Mouse (Mus musculus) neural tube, embryonic 11.5 days (tissue): ENCODE data around the gene 1700092M07Rik. TPM values are rescaled to one million over a fixed set of nuclear protein-coding genes. Genes with fewer than 3 reads are reported as not detected.

Experiments used
- ATAC-seq: fragments of 200-750 bp; cut with Nextera tagmentation; 2 replicates; pipeline ENCODE4 v1.8.0; 2017; ENCODE audit warnings: moderate number of reproducible peaks, mild to moderate bottlenecking, moderate TSS enrichment, moderate library complexity; ENCODE audit not compliant: insufficient read depth, low FRiP score, low TSS enrichment
- DNase-seq: peaks from one replicate; pipeline ENCODE4 v3.0.0-alpha.2; 2015; ENCODE audit warnings: low spot score
- H3K27ac ChIP-seq: fragments of 300-500 bp; sonication (generic); 2 replicates; pipeline ENCODE4 v1.5.1; 2014; ENCODE audit warnings: low read depth, mild to moderate bottlenecking, low read length
- H3K27me3 ChIP-seq: fragments of 300-500 bp; sonication (generic); 2 replicates; pipeline ENCODE4 v1.6.1; 2014; ENCODE audit warnings: mild to moderate bottlenecking, low read length, mixed read lengths; ENCODE audit not compliant: control insufficient read depth, insufficient read depth
- H3K36me3 ChIP-seq: fragments of 300-500 bp; sonication (generic); 2 replicates; pipeline ENCODE4 v1.6.1; 2014; ENCODE audit warnings: mild to moderate bottlenecking, low read length, moderate library complexity, mixed read lengths; ENCODE audit not compliant: control insufficient read depth, insufficient read depth
- H3K4me1 ChIP-seq: fragments of 300-500 bp; sonication (generic); 2 replicates; pipeline ENCODE4 v1.6.1; 2014; ENCODE audit warnings: low read length, mixed read lengths; ENCODE audit not compliant: control insufficient read depth, insufficient read depth
- H3K4me2 ChIP-seq: fragments of 300-500 bp; sonication (generic); 2 replicates; pipeline ENCODE4 v1.6.1; 2014; ENCODE audit warnings: low read depth, mild to moderate bottlenecking, moderate library complexity
- H3K4me3 ChIP-seq: fragments of 300-500 bp; sonication (generic); 2 replicates; pipeline ENCODE4 v1.5.1; 2014; ENCODE audit warnings: low read depth, low read length
- H3K9ac ChIP-seq: fragments of 300-500 bp; sonication (generic); 2 replicates; pipeline ENCODE4 v1.6.1; 2014; ENCODE audit warnings: mild to moderate bottlenecking, low read length
- H3K9me3 ChIP-seq: fragments of 300-500 bp; sonication (generic); 2 replicates; pipeline ENCODE4 v1.6.1; 2016; ENCODE audit warnings: low read length; ENCODE audit not compliant: control insufficient read depth
- WGBS: fragments of 180-500 bp; shearing (Covaris S2); extraction: QIAGEN DNeasy Blood & Tissue Kit; methylation state at CpG from one replicate; pipeline ENCODE4 v1.1.7; 2014; 5-methylcytosine and 5-hydroxymethylcytosine counted together
- polyA plus RNA-seq: library from polyadenylated mRNA; unstranded; fragments of >200 nt; fragmentation: Nextera tagmentation; extraction: Ambion mirVana; gene quantifications from 2 replicates; pipeline ENCODE4 v1.2.1, GENCODE M21; 2014

Gene 1700092M07Rik
- polyA plus RNA-seq, 1 experiment from 2014 or later: 2.1 TPM

GRCm38 (mm10) chr19:8745382-8745781 is 4.9 kb downstream of the 1700092M07Rik start:
- Histone ChIP-seq H3K4me3 (no peak overlapping the region), H3K9ac (no peak overlapping the region), H3K36me3 (peaks cover 19% of the 10 kb centered on the region), H3K27ac (no peak overlapping the region), H3K4me2 (no peak overlapping the region), H3K9me3 (no peaks in the 10 kb centered on the region), H3K27me3 (no peaks in the 10 kb centered on the region), H3K4me1 (peaks cover 9% of the 10 kb centered on the region; the same call in 1 of the 2 replicates)
- DNase-seq (no peak), ATAC-seq (no peak)
- WGBS: 90% methylated on average over 1 of the region's 1 CpGs

- Histone ChIP-seq H3K4me3 (no peak overlapping the region), H3K27me3 (no peaks in the 10 kb centered on the region), H3K9ac (no peak overlapping the region), H3K9me3 (no peaks in the 10 kb centered on the region), H3K4me2 (no peak overlapping the region), H3K4me1 (peaks cover 5% of the 10 kb centered on the region; the same call in 1 of the 2 replicates), H3K36me3 (peaks cover 22% of the 10 kb centered on the region), H3K27ac (no peak overlapping the region)
- ATAC-seq (no peak), DNase-seq (no peak)
- WGBS: 69% methylated on average over 2 of the region's 2 CpGs
Observed at GRCm38 (mm10) chr19:8747368-8747767, 6.8 kb downstream of the 1700092M07Rik start.

GRCm38 (mm10) chr19:8755652-8756051 is 15.1 kb downstream of the 1700092M07Rik start:
- Histone ChIP-seq H3K27ac (no peak overlapping the region), H3K4me3 (no peak overlapping the region), H3K4me1 (peaks cover 7% of the 10 kb centered on the region), H3K9ac (no peak overlapping the region), H3K9me3 (no peaks in the 10 kb centered on the region), H3K4me2 (no peak overlapping the region), H3K27me3 (no peaks in the 10 kb centered on the region), H3K36me3 (peaks cover 7% of the 10 kb centered on the region; the same call in 1 of the 2 replicates)
- WGBS: 74% methylated on average over 3 of the region's 3 CpGs
- ATAC-seq: no peak
- DNase-seq: no peak

- peak within 1 kb of the TSS; percentile 90 for H3K9ac ChIP-seq
- peak within 1 kb of the TSS; percentile 92 for H3K4me3 ChIP-seq
- peak within 1 kb of the TSS; percentile 77 for H3K4me2 ChIP-seq
- H3K27me3 ChIP-seq: no peaks in the 10 kb centered on the region
- H3K27ac ChIP-seq: peak within 1 kb of the TSS; percentile 75
- H3K4me1 ChIP-seq: peaks cover 7% of the 10 kb centered on the region
- H3K36me3 ChIP-seq: peaks cover 5% of the 10 kb centered on the region; the same call in 1 of the 2 replicates
- DNase-seq (peak; percentile 96), ATAC-seq (peak; percentile 92)
- H3K9me3 ChIP-seq: no peaks in the 10 kb centered on the region
- under 1% methylated on average over 71 of the region's 75 CpGs for WGBS
Observed at GRCm38 (mm10) chr19:8756635-8757387, 16.3 kb downstream of the 1700092M07Rik start, which contains the start of gene Nxf1. Nxf1 (plus strand) TSS chr19:8757073.

GRCm38 (mm10) chr19:8757471-8757998 is 17.0 kb downstream of the 1700092M07Rik start:
- Histone ChIP-seq H3K9ac (peak overlapping the region; percentile 90), H3K36me3 (peaks cover 5% of the 10 kb centered on the region; the same call in 1 of the 2 replicates), H3K9me3 (no peaks in the 10 kb centered on the region), H3K4me3 (peak overlapping the region; percentile 92), H3K27ac (no peak overlapping the region), H3K27me3 (no peaks in the 10 kb centered on the region), H3K4me2 (peak overlapping the region; percentile 77), H3K4me1 (peaks cover 7% of the 10 kb centered on the region)
- ATAC-seq (no peak), DNase-seq (no peak)
- 6% methylated on average over 14 of the region's 14 CpGs for WGBS

GRCm38 (mm10) chr19:8758899-8759298 is 18.4 kb downstream of the 1700092M07Rik start:
- 89% methylated on average over 2 of the region's 2 CpGs for WGBS
- no peak overlapping the region for H3K4me2 ChIP-seq
- no peaks in the 10 kb centered on the region for H3K27me3 ChIP-seq
- H3K4me3 ChIP-seq: no peak overlapping the region
- no peak overlapping the region for H3K27ac ChIP-seq
- H3K36me3 ChIP-seq: peaks cover 8% of the 10 kb centered on the region
- DNase-seq: no peak
- no peak overlapping the region for H3K9ac ChIP-seq
- peaks cover 7% of the 10 kb centered on the region for H3K4me1 ChIP-seq
- H3K9me3 ChIP-seq: no peaks in the 10 kb centered on the region
- no peak for ATAC-seq

GRCm38 (mm10) chr19:8760757-8761156 is 20.2 kb downstream of the 1700092M07Rik start:
- no peak for ATAC-seq

GRCm38 (mm10) chr19:8763276-8763675 is 22.8 kb downstream of the 1700092M07Rik start:
- H3K4me1 ChIP-seq: peaks cover 2% of the 10 kb centered on the region; the same call in 1 of the 2 replicates
- H3K4me3 ChIP-seq: no peak overlapping the region
- DNase-seq (no peak), ATAC-seq (no peak)
- no peak overlapping the region for H3K9ac ChIP-seq
- H3K4me2 ChIP-seq: no peak overlapping the region
- WGBS: 92% methylated on average over 4 of the region's 4 CpGs
- peaks cover 2% of the 10 kb centered on the region; the same call in 1 of the 2 replicates for H3K9me3 ChIP-seq
- H3K36me3 ChIP-seq: peaks cover 35% of the 10 kb centered on the region
- no peak overlapping the region for H3K27ac ChIP-seq
- no peaks in the 10 kb centered on the region for H3K27me3 ChIP-seq

More at GRCm38 (mm10) chr19:8760757-8761156, 20.2 kb downstream of the 1700092M07Rik start:
- 95% methylated on average over 2 of the region's 2 CpGs for WGBS
- no peak overlapping the region for H3K9ac ChIP-seq
- peaks cover 2% of the 10 kb centered on the region; the same call in 1 of the 2 replicates for H3K9me3 ChIP-seq
- peaks cover 21% of the 10 kb centered on the region for H3K36me3 ChIP-seq
- DNase-seq: no peak
- no peaks in the 10 kb centered on the region for H3K27me3 ChIP-seq
- H3K4me3 ChIP-seq: no peak overlapping the region
- no peak overlapping the region for H3K27ac ChIP-seq
- H3K4me2 ChIP-seq: no peak overlapping the region
- H3K4me1 ChIP-seq: peaks cover 7% of the 10 kb centered on the region
